In genomic region chr6:97520566-97520965, GRCm38 (mm10) we compare ENCODE assay signal across 10 mouse cellular contexts.
DNase-seq lines count a peak whose midpoint lies in the region; ATAC-seq and TF ChIP-seq lines count a peak whose summit lies in the region.
"Had no signal": no experiment of that assay in that cellular context is flagged by ENCODE, and none has a peak within 500 bp of the region (broad histone marks: within the 10 kb centered on the region; RNA-seq: fewer than 3 reads in every experiment).

No protein-coding gene starts in this region.

- no peaks in the 10 kb centered on the region for H3K36me3 ChIP-seq in heart, postnatal 0 days (replicated peaks; ENCODE audit: control insufficient read depth, insufficient read depth, low read length)
- H3K36me3 ChIP-seq in lung, postnatal 0 days (ENCODE audit: insufficient read depth, low read length), result no peaks in the 10 kb centered on the region
- H3K36me3 ChIP-seq: embryonic facial prominence, embryonic 13.5 days had no signal

- no peaks in the 10 kb centered on the region for H3K9me3 ChIP-seq in heart, postnatal 0 days (replicated peaks; ENCODE audit: control insufficient read depth, low read length)
- no peaks in the 10 kb centered on the region for H3K9me3 ChIP-seq in lung, postnatal 0 days (ENCODE audit: low read length)
- H3K9me3 ChIP-seq: embryonic facial prominence, embryonic 13.5 days had no signal

- WGBS in heart, postnatal 0 days, result 69% methylated on average over 2 of the region's 2 CpGs
- WGBS in lung, postnatal 0 days, result 55% methylated on average over 2 of the region's 2 CpGs

- TF ChIP-seq CTCF in heart, postnatal 0 days (IDR thresholded peaks at IDR 0.05; ENCODE audit: low read depth), result peak; percentile 42
- peak; percentile 63 for TF ChIP-seq CTCF in lung, postnatal 0 days (IDR thresholded peaks at IDR 0.05)

- intact Hi-C loops in heart, postnatal 36 days (cut with DNase I), result loop anchor here (2.0 to 10.0 kb wide), 3 partner anchors 14 to 346 kb away; partner anchors contain the start of genes Tmf1 and Uba3

- ATAC-seq in heart, postnatal 0 days (ENCODE audit: insufficient read depth, low read depth), result no peak
- ATAC-seq in lung, postnatal 0 days, result no peak

- 0 out of 2 replicates have a peak, but pooled peaks cover 15% of the 10 kb centered on the region for H3K4me1 ChIP-seq in heart, postnatal 0 days (ENCODE audit: control insufficient read depth, insufficient read depth)
- 0 out of 2 replicates have a peak, but pooled peaks cover 3% of the 10 kb centered on the region for H3K4me1 ChIP-seq in lung, postnatal 0 days (ENCODE audit: insufficient read depth, low read depth, low read length)

- no peak for TF ChIP-seq EP300 in heart, postnatal 0 days (IDR thresholded peaks at IDR 0.05; ENCODE audit: low read depth)
- no peak for TF ChIP-seq EP300 in lung, postnatal 0 days (IDR thresholded peaks at IDR 0.05)

- DNase-seq in heart, postnatal 0 days (ENCODE audit: low spot score), result no peak
- DNase-seq in heart, postnatal 36 days, result no peak
- no peak for DNase-seq in lung, postnatal 0 days (ENCODE audit: low spot score)
- no peak for DNase-seq in lung, postnatal 14 days
- peak; percentile 20 for DNase-seq in brain, adult 2 months (ENCODE audit: low read depth, low spot score)
- peak; percentile 63 for DNase-seq in retina, postnatal 1 day
- no peak for DNase-seq in spleen, postnatal 14 days (ENCODE audit: low spot score in 2 of 2)
- no peak for DNase-seq in adrenal gland, adult 2 months
- DNase-seq: kidney, adult 8-10 months had no signal

- H3K4me3 ChIP-seq in heart, postnatal 0 days (ENCODE audit: low read depth, low read length), result no peak overlapping the region
- H3K4me3 ChIP-seq in lung, postnatal 0 days (ENCODE audit: low read depth, low read length), result no peak overlapping the region
- H3K4me3 ChIP-seq: embryonic facial prominence, embryonic 13.5 days had no signal

- H3K27ac ChIP-seq in heart, postnatal 0 days (ENCODE audit: low read depth), result no peak overlapping the region
- no peak overlapping the region for H3K27ac ChIP-seq in lung, postnatal 0 days (ENCODE audit: low read length)
- H3K27ac ChIP-seq: embryonic facial prominence, embryonic 13.5 days had no signal

- H3K4me2 ChIP-seq in heart, postnatal 0 days (ENCODE audit: low read depth, low read length), result no peak overlapping the region
- no peak overlapping the region for H3K4me2 ChIP-seq in lung, postnatal 0 days (replicated peaks; ENCODE audit: low read depth, low read length)
- H3K4me2 ChIP-seq: embryonic facial prominence, embryonic 13.5 days had no signal

- H3K9ac ChIP-seq in heart, postnatal 0 days (replicated peaks; ENCODE audit: low read depth, low read length), result no peak overlapping the region
- H3K9ac ChIP-seq in lung, postnatal 0 days (replicated peaks; ENCODE audit: low read depth), result no peak overlapping the region
- H3K9ac ChIP-seq: embryonic facial prominence, embryonic 13.5 days had no signal

- peaks cover 23% of the 10 kb centered on the region for H3K27me3 ChIP-seq in heart, postnatal 0 days (ENCODE audit: control insufficient read depth, insufficient read depth, low read length)
- no peaks in the 10 kb centered on the region for H3K27me3 ChIP-seq in lung, postnatal 0 days (replicated peaks; ENCODE audit: insufficient read depth, low read length)
- H3K27me3 ChIP-seq: embryonic facial prominence, embryonic 13.5 days had no signal

Comparison
In these comparisons a context has a peak if more than half of its experiments do, and no peak if none do; other contexts are left out.
1. DNase-seq: peak in brain, adult 2 months (single experiment) and retina, postnatal 1 day (single experiment); none in heart, postnatal 0 days (single experiment), heart, postnatal 36 days (0 of 2), lung, postnatal 0 days (single experiment), lung, postnatal 14 days (single experiment), spleen, postnatal 14 days (0 of 2) and adrenal gland, adult 2 months (single experiment).